Mouse (Mus musculus) erythroblast, embryonic 14.5 days (primary cell): Measurements from ENCODE around the gene Tef.

ENCODE experiments used
- GATA1 ChIP-seq: IDR thresholded peaks from 2 replicates; pipeline ENCODE4 v1.6.1; 2012; ENCODE audit warnings: low read length, inconsistent platforms, mixed read lengths
- TAL1 ChIP-seq: IDR thresholded peaks from 3 replicates; pipeline ENCODE4 v1.6.1; 2012; ENCODE audit warnings: low read length, inconsistent platforms, mixed read lengths

GRCm38 (mm10) chr15:81796228-81796627, 6.0 kb upstream of the Tef start:
- TF ChIP-seq GATA1 = no peak
- no peak for TF ChIP-seq TAL1
